Comparison of ENCODE assay signal across 15 mouse cellular contexts in the genomic region with DNA sequence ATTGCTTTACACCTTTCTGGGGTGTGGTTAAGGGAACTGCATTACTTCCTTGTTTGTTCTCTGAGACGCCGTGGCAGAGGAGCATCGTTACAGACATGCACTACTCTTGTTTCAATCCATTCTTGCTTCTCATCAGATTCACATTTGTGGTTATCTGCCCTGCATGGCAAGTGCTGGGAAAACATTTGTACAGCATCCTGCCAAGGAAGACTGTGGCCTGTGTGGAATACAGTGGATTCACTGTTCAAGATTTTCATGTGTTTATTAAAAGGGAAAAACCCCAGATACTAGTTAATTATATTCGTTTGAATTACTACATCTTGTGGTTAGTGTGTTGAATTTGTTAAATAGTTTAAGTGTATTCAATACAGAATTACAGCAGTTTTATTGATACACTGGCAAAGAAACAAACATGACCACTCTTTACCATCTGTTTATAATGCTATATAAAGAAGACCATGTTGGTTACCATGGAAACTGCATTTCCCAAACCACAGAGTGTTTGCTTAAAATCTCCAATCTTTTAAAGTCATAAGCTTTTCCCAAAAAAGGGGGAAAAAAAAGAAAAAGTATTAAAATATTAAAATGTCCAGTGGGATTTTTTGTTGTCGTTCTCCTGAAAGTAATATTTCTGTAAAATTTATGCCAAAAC. TPM values are rescaled to one million over a fixed set of nuclear protein-coding genes. Genes with fewer than 3 reads are reported as not detected.
DNase-seq lines count a peak whose midpoint lies in the region; ATAC-seq and TF ChIP-seq lines count a peak whose summit lies in the region.
"Had no signal": no experiment of that assay in that cellular context is flagged by ENCODE, and none has a peak within 500 bp of the region (broad histone marks: within the 10 kb centered on the region; RNA-seq: fewer than 3 reads in every experiment).

No protein-coding gene starts in this region.

- TF ChIP-seq CTCF in left cerebral cortex, adult 2 months (IDR thresholded peaks at IDR 0.05), result no peak
- TF ChIP-seq CTCF in cortical plate, adult 2 months (IDR thresholded peaks at IDR 0.05; ENCODE audit: extremely low read depth, insufficient read depth, low read length), result no peak

- H3K4me1 ChIP-seq in cortical plate, adult 2 months (ENCODE audit: control insufficient read depth, insufficient read depth, low read length), result peaks cover 10% of the 10 kb centered on the region
- H3K4me1 ChIP-seq in midbrain, embryonic 16.5 days (ENCODE audit: control insufficient read depth, insufficient read depth, low read length), result peaks cover 10% of the 10 kb centered on the region

- peak; percentile 56 for ATAC-seq in frontal cortex, adult (ENCODE audit: low TSS enrichment)
- no peak; the same call in 1 of the 2 replicates for ATAC-seq in midbrain, embryonic 16.5 days
- ATAC-seq in CD4-positive, CD25-positive, alpha-beta regulatory T cell, adult 4 months, result no peak

- DNase-seq in frontal cortex, postnatal 10 days (ENCODE audit: low spot score in 2 of 2), result no peak
- DNase-seq in left cerebral cortex, adult 2 months (ENCODE audit: extremely low spot score in 1 of 2, low spot score in 2 of 2), result no peak
- no peak for DNase-seq in left cerebral cortex, adult 18-20 months (ENCODE audit: low spot score in 2 of 2)
- DNase-seq in lung, postnatal 36 days, result no peak
- DNase-seq: B cell, adult 2 months; cerebellum, adult 18-20 months; heart, postnatal 10 days; right cerebral cortex, postnatal 4 days had no signal

- no peak for TF ChIP-seq POLR2A in cortical plate, adult 2 months (IDR thresholded peaks at IDR 0.05; ENCODE audit: extremely low read depth, insufficient read depth, low read length)

- H3K4me2 ChIP-seq in midbrain, embryonic 16.5 days (ENCODE audit: low read length), result no peak overlapping the region
- H3K4me2 ChIP-seq: liver, embryonic 15.5 days; midbrain, embryonic 12.5 days; neural tube, embryonic 12.5 days had no signal

- intact Hi-C loops in left cerebral cortex, adult 2 months (cut with DNase I), result no loop called here

- 64% methylated on average over 5 of the region's 5 CpGs for WGBS in midbrain, embryonic 16.5 days

- no peaks in the 10 kb centered on the region for H3K9me3 ChIP-seq in midbrain, embryonic 16.5 days (replicated peaks; ENCODE audit: control insufficient read depth, low read length, poor library complexity, severe bottlenecking)
- H3K9me3 ChIP-seq: liver, embryonic 15.5 days; midbrain, embryonic 12.5 days; neural tube, embryonic 12.5 days had no signal

- no peak overlapping the region for H3K4me3 ChIP-seq in left cerebral cortex, adult 2 months
- H3K4me3 ChIP-seq in cortical plate, adult 2 months (ENCODE audit: insufficient read depth, low read length), result no peak overlapping the region
- H3K4me3 ChIP-seq in midbrain, embryonic 16.5 days (ENCODE audit: low read depth, low read length), result no peak overlapping the region
- H3K4me3 ChIP-seq: liver, embryonic 15.5 days; midbrain, embryonic 12.5 days; neural tube, embryonic 12.5 days had no signal

- no peaks in the 10 kb centered on the region for H3K27me3 ChIP-seq in midbrain, embryonic 16.5 days (ENCODE audit: control insufficient read depth, insufficient read depth, low read depth, low read length)
- H3K27me3 ChIP-seq: liver, embryonic 15.5 days; midbrain, embryonic 12.5 days; neural tube, embryonic 12.5 days had no signal

- H3K36me3 ChIP-seq in midbrain, embryonic 16.5 days (ENCODE audit: control insufficient read depth, insufficient read depth, low read length), result no peaks in the 10 kb centered on the region
- H3K36me3 ChIP-seq: liver, embryonic 15.5 days; midbrain, embryonic 12.5 days; neural tube, embryonic 12.5 days had no signal

- peak overlapping the region; percentile 70 for H3K27ac ChIP-seq in left cerebral cortex, adult 2 months
- peak overlapping the region; percentile 81; the same call in 1 of the 2 replicates for H3K27ac ChIP-seq in cortical plate, adult 2 months (ENCODE audit: insufficient read depth, low read length)
- H3K27ac ChIP-seq in midbrain, embryonic 16.5 days (ENCODE audit: low read length), result peak overlapping the region; percentile 70
- H3K27ac ChIP-seq: liver, embryonic 15.5 days; midbrain, embryonic 12.5 days; neural tube, embryonic 12.5 days had no signal

- H3K9ac ChIP-seq in midbrain, embryonic 16.5 days (ENCODE audit: low read depth, low read length), result no peak overlapping the region
- H3K9ac ChIP-seq: liver, embryonic 15.5 days; midbrain, embryonic 12.5 days; neural tube, embryonic 12.5 days had no signal

RNA-seq across cellular contexts. Expression of gene Pdss2, which starts 58.5 kb away (rescaled TPM):
- 10 to 100 TPM; 16.9 to 17.2 TPM for total RNA-seq in left cerebral cortex, adult 2 months (2021)
- total RNA-seq in left cerebral cortex, adult 18-20 months (2021), result 10 to 100 TPM; 16.5 to 19.3 TPM
- 12.1 and 14.0 TPM in 2 replicates for polyA plus RNA-seq in cortical plate, adult 2 months (2012; rRNA removed)
- polyA plus RNA-seq in midbrain, embryonic 16.5 days (2015; fragmentation: Nextera tagmentation; extraction: Ambion mirVana), result 16.8 and 21.6 TPM in 2 replicates
- polyA plus RNA-seq in CD4-positive, CD25-positive, alpha-beta regulatory T cell, adult 4 months (2017; shearing (Covaris generic)), result 10 to 100 TPM in 1 of 2 experiments, 1 to 10 TPM in 1; 8.9 to 18.1 TPM
